Mouse (Mus musculus): Measurements from ENCODE around the gene Tmem63c.

Tmem63c gene

GRCm38 (mm10) chr12:87047536-87047935, 26.4 kb downstream of the Tmem63c start:
- in situ Hi-C loops (cut with MboI, MseI) = no loop called here

GRCm38 (mm10) chr12:87052661-87053321, 31.7 kb downstream of the Tmem63c start:
- in situ Hi-C loops (cut with MboI, MseI) = no loop called here

- in situ Hi-C loops (cut with MboI, MseI) = no loop called here
These were observed 33.7 kb downstream of the Tmem63c start for GRCm38 (mm10) chr12:87054873-87055272.

- in situ Hi-C loops (cut with MboI, MseI) = no loop called here
These were observed 35.9 kb downstream of the Tmem63c start for GRCm38 (mm10) chr12:87057066-87057465.

GRCm38 (mm10) chr12:87065446-87065845, 44.3 kb downstream of the Tmem63c start:
- in situ Hi-C loops (cut with MboI, MseI) = no loop called here

GRCm38 (mm10) chr12:87066429-87066828, 45.3 kb downstream of the Tmem63c start:
- in situ Hi-C loops (cut with MboI, MseI) = no loop called here

DNA sequence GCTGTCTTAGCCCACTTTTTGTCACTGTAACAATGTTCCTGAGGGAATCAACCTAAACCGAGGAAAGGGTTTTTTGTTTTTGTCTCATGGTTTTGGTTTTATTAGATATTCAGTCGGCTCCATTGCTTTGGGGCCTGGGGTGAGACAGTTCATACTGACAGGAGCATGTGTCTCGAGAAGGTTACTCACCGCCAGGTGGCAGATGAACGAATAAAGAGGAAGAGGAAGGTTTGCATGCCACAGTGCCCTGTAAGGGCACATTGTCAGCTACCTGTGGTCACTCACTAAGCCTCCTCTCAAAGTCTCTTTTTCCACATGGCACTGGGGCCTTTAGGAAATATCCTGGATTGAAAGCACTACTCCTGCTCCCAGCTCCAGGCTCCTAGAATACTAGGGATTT, 49.4 kb downstream of the Tmem63c start:
- in situ Hi-C loops (cut with MboI, MseI) = no loop called here

- in situ Hi-C loops (cut with MboI, MseI) = no loop called here
These were observed 55.5 kb downstream of the Tmem63c start for GRCm38 (mm10) chr12:87076610-87077009.

GRCm38 (mm10) chr12:87082797-87083196, 61.7 kb downstream of the Tmem63c start:
- in situ Hi-C loops (cut with MboI, MseI) = no loop called here

GRCm38 (mm10) chr12:87087236-87087635, 66.1 kb downstream of the Tmem63c start:
- in situ Hi-C loops (cut with MboI, MseI) = no loop called here

GRCm38 (mm10) chr12:87088331-87088730, 67.2 kb downstream of the Tmem63c start:
- in situ Hi-C loops (cut with MboI, MseI) = no loop called here

DNA sequence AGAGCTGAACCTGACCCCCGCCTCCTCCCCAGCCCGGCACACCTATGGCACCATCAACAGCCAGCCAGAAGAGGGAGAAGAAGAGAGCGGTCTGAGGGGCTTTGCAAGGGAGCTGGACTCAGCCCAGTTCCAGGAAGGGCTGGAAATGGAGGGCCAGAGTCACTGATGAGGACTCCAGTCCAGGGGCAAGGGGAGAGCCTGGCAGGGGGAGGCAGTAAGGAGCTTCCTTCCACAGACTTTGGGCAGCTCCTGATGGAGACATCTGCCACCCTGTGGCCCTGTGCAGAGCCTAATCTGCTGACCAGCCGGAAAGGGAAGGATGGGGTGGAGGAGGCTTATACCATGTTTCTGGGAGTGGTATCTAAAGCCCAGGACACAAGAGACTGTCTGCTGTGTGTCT, 68.1 kb downstream of the Tmem63c start:
- in situ Hi-C loops (cut with MboI, MseI) = no loop called here

DNA sequence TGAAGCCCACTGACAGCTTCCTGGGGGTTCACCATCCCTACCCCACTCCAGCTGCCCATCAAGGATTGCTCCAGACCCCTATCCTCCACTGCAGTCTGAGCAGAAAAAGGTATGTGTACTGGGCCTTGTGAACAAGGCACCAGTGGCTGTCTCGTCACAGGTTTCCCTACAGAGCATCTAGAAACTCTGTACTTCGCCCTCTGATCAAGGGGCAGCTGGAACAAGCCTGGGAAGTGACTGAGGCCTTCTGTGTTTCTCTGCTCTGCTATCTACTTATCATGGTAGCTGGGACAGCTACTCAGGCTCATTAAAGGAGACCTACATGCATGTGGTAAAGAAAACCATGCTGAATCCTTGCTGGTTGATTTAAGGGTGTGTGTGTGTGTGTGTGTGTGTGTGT, 68.6 kb downstream of the Tmem63c start:
- in situ Hi-C loops (cut with MboI, MseI) = no loop called here

- in situ Hi-C loops (cut with MboI, MseI) = no loop called here
These were observed 70.8 kb downstream of the Tmem63c start for GRCm38 (mm10) chr12:87091916-87092315.

GRCm38 (mm10) chr12:87093249-87093648, 72.1 kb downstream of the Tmem63c start:
- in situ Hi-C loops (cut with MboI, MseI) = no loop called here

DNA sequence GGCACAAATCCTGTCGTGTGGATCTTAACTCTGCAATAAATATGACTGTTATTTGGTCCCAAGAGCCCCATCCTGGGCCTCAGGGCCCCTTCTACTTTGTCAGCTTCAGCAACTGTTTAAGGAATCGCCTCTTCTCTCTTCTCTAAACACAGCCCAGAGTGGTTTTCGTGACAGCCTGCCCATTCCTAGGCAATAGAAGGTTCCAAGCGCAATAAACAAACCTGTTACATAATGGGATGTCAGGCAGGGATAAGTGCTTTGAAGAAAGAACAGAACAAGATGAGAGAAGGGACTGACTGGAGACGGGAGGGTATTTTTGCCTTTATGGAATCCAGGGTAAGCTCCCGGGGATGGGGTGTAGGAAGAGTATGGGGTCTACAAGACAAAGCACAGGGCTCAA, 72.5 kb downstream of the Tmem63c start:
- in situ Hi-C loops (cut with MboI, MseI) = no loop called here

- in situ Hi-C loops (cut with MboI, MseI) = no loop called here
These were observed 79.2 kb downstream of the Tmem63c start for GRCm38 (mm10) chr12:87100331-87100730.

- in situ Hi-C loops (cut with MboI, MseI) = no loop called here
These were observed 81.1 kb downstream of the Tmem63c start, which contains the start of gene Ngb for GRCm38 (mm10) chr12:87102165-87102631. Gene Ngb (minus strand): TSS chr12:87102539.

DNA sequence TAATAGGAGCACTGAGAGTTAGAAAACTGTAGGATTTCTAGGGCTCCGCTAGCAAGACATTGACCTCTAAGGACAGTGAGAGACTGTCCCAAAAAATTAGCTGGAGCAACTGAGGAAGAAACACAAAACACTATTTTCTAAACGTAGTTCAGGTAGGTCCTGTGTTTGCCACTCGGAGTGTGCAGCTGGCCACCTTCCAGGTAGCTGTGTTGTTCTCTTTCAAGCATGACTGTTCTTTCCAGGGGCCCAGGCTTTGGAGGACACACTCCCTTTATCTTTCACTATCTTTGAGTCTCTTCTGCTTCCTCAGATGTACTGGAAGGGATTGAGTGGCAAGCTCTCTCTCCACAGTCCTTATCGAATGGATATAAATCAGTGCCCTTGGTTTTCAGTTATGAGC, 82.3 kb downstream of the Tmem63c start:
- in situ Hi-C loops (cut with MboI, MseI) = no loop called here

- in situ Hi-C loops (cut with MboI, MseI) = no loop called here
These were observed 83.7 kb downstream of the Tmem63c start for GRCm38 (mm10) chr12:87104796-87105195.

DNA sequence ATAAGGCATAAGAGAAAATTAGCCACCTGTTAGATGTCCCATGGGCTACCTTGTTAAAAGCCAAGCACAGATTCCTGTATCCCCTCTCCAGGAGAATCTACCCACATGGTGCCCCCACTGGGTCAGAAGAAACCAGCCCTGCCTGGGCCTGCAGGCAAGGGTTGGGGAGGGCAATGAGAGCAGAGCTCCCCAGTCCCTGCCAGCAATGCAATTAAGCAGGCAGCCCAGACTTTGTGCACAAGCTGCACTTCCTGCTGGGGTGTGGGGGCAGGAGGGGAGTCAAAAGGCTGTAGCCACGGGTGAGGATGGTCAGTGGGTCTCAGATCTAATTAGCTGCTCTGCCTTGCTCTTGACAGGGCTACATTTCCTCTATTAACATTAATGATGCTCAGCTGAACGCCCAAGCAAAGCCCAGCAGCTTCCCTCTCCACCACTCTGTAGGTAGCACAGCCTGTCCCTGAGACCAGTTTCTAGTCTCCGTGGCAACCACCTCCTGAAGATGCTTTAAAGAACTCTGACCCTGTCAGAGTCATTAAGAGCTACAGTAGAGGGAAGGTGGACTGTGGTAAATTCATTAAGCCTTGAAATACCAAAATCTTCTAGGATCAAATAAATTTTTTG, 86.3 kb downstream of the Tmem63c start:
- in situ Hi-C loops (cut with MboI, MseI) = no loop called here

DNA sequence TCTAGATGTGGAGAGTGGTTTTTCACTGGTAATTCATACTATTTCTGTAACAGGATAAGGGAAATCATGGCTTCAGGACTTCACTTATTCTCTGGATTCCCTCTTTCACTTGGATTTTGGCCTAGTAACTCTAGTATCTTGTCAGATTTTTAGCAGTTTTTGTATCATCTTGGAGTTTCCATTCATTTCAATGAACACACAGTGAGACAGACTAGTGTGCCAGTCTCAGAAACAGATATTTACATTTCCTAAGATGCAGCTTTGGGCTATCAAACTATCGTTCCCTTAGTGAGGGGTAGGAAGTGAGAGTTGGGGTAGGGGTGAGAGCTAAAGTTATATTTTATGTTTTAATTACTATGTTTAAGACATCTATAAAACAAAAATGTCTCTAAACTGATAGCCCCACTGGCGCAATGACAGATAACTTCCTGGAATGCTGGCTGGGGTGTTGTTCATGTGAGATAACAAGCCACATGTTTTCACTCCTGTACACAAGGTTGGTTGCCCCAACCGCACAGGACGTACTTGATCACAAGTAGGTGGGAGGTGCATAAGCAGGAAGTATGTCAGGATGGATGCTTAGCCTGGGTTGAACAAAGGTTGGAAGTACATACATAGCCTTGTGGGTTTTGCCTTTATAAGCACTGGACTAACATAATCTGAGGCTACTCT, 100.9 kb downstream of the Tmem63c start:
- in situ Hi-C loops (cut with MboI, MseI) = no loop called here

DNA sequence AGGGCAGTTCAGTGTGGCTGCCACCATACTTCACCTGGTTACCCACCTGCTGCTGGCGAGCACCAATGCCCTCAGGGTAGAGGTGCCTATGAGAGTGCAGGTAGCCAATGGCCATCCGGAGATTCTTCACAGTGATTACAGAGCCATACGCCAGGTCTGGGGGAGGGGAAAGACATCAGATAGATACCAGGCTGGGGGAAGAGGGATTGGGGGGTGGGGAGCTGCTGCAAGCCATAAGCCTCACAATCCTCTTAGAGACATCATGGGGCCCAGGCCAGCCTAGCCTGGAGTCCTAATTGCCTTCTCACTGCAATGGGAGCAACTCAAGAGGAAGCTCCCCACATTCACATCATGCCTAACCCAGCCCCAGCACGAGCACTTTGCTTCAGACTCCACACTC, 106.1 kb downstream of the Tmem63c start:
- in situ Hi-C loops (cut with MboI, MseI) = no loop called here
